ENCODE assay signal across 9 mouse cellular contexts in the genomic region with DNA sequence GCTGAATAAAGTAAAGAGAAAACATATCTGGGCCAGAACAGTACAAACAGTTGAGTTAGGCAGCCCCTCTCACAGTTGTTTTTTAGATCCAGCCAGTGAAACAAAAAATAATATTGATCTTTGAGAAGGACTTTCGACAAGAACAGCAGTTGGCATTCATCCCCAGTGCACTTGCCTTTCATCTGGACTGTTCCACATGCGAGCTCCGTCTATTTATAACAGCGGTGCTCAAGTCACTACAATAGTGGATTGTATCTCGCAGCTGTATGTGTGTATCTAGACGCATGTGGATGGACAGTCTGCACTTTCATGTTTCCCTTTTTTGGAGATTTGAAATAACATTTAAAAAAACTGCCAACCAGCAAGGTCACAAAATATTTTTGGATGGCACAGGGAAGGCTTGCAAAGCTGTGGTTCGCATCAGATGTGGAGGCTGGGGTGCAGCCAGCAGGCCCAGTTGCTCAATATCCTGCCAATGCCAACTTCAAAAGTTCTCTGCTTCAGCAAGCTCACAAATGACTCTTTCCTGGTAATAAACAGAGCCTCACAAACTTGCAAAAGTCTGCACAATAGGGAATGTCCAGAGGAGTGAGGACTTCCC. TPM values are rescaled to one million over a fixed set of nuclear protein-coding genes. Genes with fewer than 3 reads are reported as not detected.
DNase-seq lines count a peak whose midpoint lies in the region; ATAC-seq lines count a peak whose summit lies in the region.
"Had no signal": no experiment of that assay in that cellular context is flagged by ENCODE, and none has a peak within 500 bp of the region (broad histone marks: within the 10 kb centered on the region; RNA-seq: fewer than 3 reads in every experiment).

No protein-coding gene starts in this region.

- WGBS in forebrain, embryonic 10.5 days, result 86% methylated on average over 7 of the region's 7 CpGs
- 71% methylated on average over 7 of the region's 7 CpGs for WGBS in neural tube, embryonic 15.5 days

- H3K9me3 ChIP-seq in forebrain, embryonic 10.5 days, result no peaks in the 10 kb centered on the region
- no peaks in the 10 kb centered on the region for H3K9me3 ChIP-seq in neural tube, embryonic 15.5 days (replicated peaks)
- H3K9me3 ChIP-seq: midbrain, embryonic 15.5 days had no signal

- no peaks in the 10 kb centered on the region for H3K27me3 ChIP-seq in forebrain, embryonic 10.5 days (ENCODE audit: poor library complexity, severe bottlenecking)
- H3K27me3 ChIP-seq in neural tube, embryonic 15.5 days (replicated peaks), result no peaks in the 10 kb centered on the region
- H3K27me3 ChIP-seq: midbrain, embryonic 15.5 days had no signal

- no peak overlapping the region for H3K27ac ChIP-seq in forebrain, embryonic 10.5 days
- H3K27ac ChIP-seq in neural tube, embryonic 15.5 days (replicated peaks), result no peak overlapping the region
- H3K27ac ChIP-seq: midbrain, embryonic 15.5 days had no signal

- peak; percentile 53; the same call in 1 of the 2 replicates for ATAC-seq in frontal cortex, adult (ENCODE audit: low TSS enrichment)
- ATAC-seq in neural tube, embryonic 15.5 days (ENCODE audit: low FRiP score), result no peak
- ATAC-seq: midbrain, embryonic 15.5 days had no signal

- no peak overlapping the region for H3K9ac ChIP-seq in neural tube, embryonic 15.5 days (replicated peaks)
- H3K9ac ChIP-seq: midbrain, embryonic 15.5 days had no signal

- DNase-seq in frontal cortex, postnatal 25 days (ENCODE audit: low spot score in 2 of 2), result no peak
- DNase-seq in 3T3-L1 (ENCODE audit: low read depth, low spot score), result peak; percentile 30
- peak; percentile 87 for DNase-seq in fibroblast of lung, adult 2 months (ENCODE audit: low read depth)
- peak; percentile 70 for DNase-seq in layer of hippocampus, adult 9-11 months
- no peak for DNase-seq in forebrain, embryonic 10.5 days (ENCODE audit: extremely low spot score, low spot score)
- no peak for DNase-seq in cerebellum, adult 8-10 months

- H3K4me2 ChIP-seq in neural tube, embryonic 15.5 days, result no peak overlapping the region
- H3K4me2 ChIP-seq: midbrain, embryonic 15.5 days had no signal

- H3K36me3 ChIP-seq in forebrain, embryonic 10.5 days (replicated peaks), result no peaks in the 10 kb centered on the region
- no peaks in the 10 kb centered on the region for H3K36me3 ChIP-seq in neural tube, embryonic 15.5 days
- H3K36me3 ChIP-seq: midbrain, embryonic 15.5 days had no signal

- H3K4me3 ChIP-seq in forebrain, embryonic 10.5 days, result no peak overlapping the region
- H3K4me3 ChIP-seq in neural tube, embryonic 15.5 days (replicated peaks), result no peak overlapping the region
- H3K4me3 ChIP-seq: midbrain, embryonic 15.5 days had no signal

- no peaks in the 10 kb centered on the region for H3K4me1 ChIP-seq in forebrain, embryonic 10.5 days
- H3K4me1 ChIP-seq in neural tube, embryonic 15.5 days, result no peaks in the 10 kb centered on the region
- H3K4me1 ChIP-seq: midbrain, embryonic 15.5 days had no signal

RNA-seq across cellular contexts. Expression of a gene that starts 45.4 kb away (rescaled TPM):
- polyA plus RNA-seq in forebrain, embryonic 10.5 days (2016; fragmentation: Nextera tagmentation; extraction: Ambion mirVana), result 0.30 and 0.35 TPM in 2 replicates
- 4.0 and 5.0 TPM in 2 replicates for polyA plus RNA-seq in neural tube, embryonic 15.5 days (2015; fragmentation: Nextera tagmentation; extraction: Ambion mirVana)

Comparison
In these comparisons a context has a peak if more than half of its experiments do, and no peak if none do; other contexts are left out.
1. DNase-seq: peak in 3T3-L1 (single experiment), fibroblast of lung, adult 2 months (single experiment) and layer of hippocampus, adult 9-11 months (single experiment); none in frontal cortex, postnatal 25 days (0 of 2), forebrain, embryonic 10.5 days (single experiment) and cerebellum, adult 8-10 months (single experiment).